Mouse (Mus musculus) heart, embryonic 14.5 days (tissue): ENCODE data around the gene 5730522E02Rik. TPM values are rescaled to one million over a fixed set of nuclear protein-coding genes. Genes with fewer than 3 reads are reported as not detected.

Experiments used
- ATAC-seq: fragments of 200-750 bp; cut with Nextera tagmentation; 2 replicates; pipeline ENCODE4 v1.8.0; 2017; ENCODE audit warnings: low read depth, moderate TSS enrichment; ENCODE audit not compliant: insufficient number of reproducible peaks, insufficient read depth, low FRiP score
- H3K27ac ChIP-seq, 2 experiments: fragments of 200-500 bp in 1 of 2; fragments of 300-500 bp in 1 of 2; sonication (generic) in 1 of 2; replicated peaks in 1 of 2; 2 replicates each; pipeline ENCODE4 v1.5.1; 2012 to 2014; ENCODE audit warnings: low read depth in 2 of 2, low read length in 2 of 2, control low read depth in 1 of 2, mild to moderate bottlenecking in 1 of 2, mixed read lengths in 1 of 2; ENCODE audit not compliant: control insufficient read depth in 1 of 2, insufficient read depth in 1 of 2
- H3K27me3 ChIP-seq: fragments of 300-500 bp; sonication (generic); 2 replicates; pipeline ENCODE4 v1.6.1; 2014; ENCODE audit warnings: mild to moderate bottlenecking, low read length, control low read depth; ENCODE audit not compliant: control insufficient read depth, insufficient read depth
- H3K36me3 ChIP-seq: fragments of 300-500 bp; sonication (generic); 2 replicates; pipeline ENCODE4 v1.6.1; 2014; ENCODE audit warnings: mild to moderate bottlenecking, control low read depth, low read length, mixed read lengths; ENCODE audit not compliant: control insufficient read depth, insufficient read depth
- H3K4me1 ChIP-seq, 2 experiments: fragments of 200-500 bp in 1 of 2; fragments of 300-500 bp in 1 of 2; sonication (generic) in 1 of 2; 2 replicates each; pipeline ENCODE4 v1.6.1; 2012 to 2014; ENCODE audit warnings: low read length in 2 of 2, control low read depth in 1 of 2, mixed read lengths in 1 of 2; ENCODE audit not compliant: control insufficient read depth in 2 of 2, insufficient read depth in 2 of 2
- H3K4me2 ChIP-seq: fragments of 300-500 bp; sonication (generic); 2 replicates; pipeline ENCODE4 v1.6.1; 2014; ENCODE audit warnings: mild to moderate bottlenecking, low read length
- H3K4me3 ChIP-seq, 2 experiments: fragments of 200-500 bp in 1 of 2; fragments of 300-500 bp in 1 of 2; sonication (generic) in 1 of 2; 2 replicates each; pipeline ENCODE4 v1.5.1; 2012 to 2014; ENCODE audit warnings: low read length in 2 of 2, mild to moderate bottlenecking in 2 of 2, control low read depth in 1 of 2, low read depth in 1 of 2, moderate library complexity in 1 of 2; ENCODE audit not compliant: control insufficient read depth in 1 of 2, insufficient read depth in 1 of 2
- H3K9ac ChIP-seq: fragments of 300-500 bp; sonication (generic); 2 replicates; pipeline ENCODE4 v1.6.1; 2014; ENCODE audit warnings: mild to moderate bottlenecking, low read length
- H3K9me3 ChIP-seq: fragments of 300-500 bp; sonication (generic); 2 replicates; pipeline ENCODE4 v1.6.1; 2016; ENCODE audit warnings: low read length, control low read depth; ENCODE audit not compliant: control insufficient read depth
- WGBS: fragments of 180-500 bp; shearing (Covaris S2); extraction: QIAGEN DNeasy Blood & Tissue Kit; methylation state at CpG from one replicate; pipeline ENCODE4 v1.1.7; 2014; 5-methylcytosine and 5-hydroxymethylcytosine counted together
- polyA plus RNA-seq: library from polyadenylated mRNA; unstranded; fragments of >200 nt; fragmentation: Nextera tagmentation; extraction: Ambion mirVana; gene quantifications from 2 replicates; pipeline ENCODE4 v1.2.1, GENCODE M21; 2014

5730522E02Rik gene
- polyA plus RNA-seq, 1 experiment from 2014 or later = 0.77 TPM

- no peak overlapping the region for H3K9ac ChIP-seq
- H3K4me2 ChIP-seq = no peak overlapping the region
- no peaks in the 10 kb centered on the region for H3K9me3 ChIP-seq
- no peaks in the 10 kb centered on the region for H3K36me3 ChIP-seq
- H3K4me1 ChIP-seq = no peaks in the 10 kb centered on the region
- no peak overlapping the region for H3K4me3 ChIP-seq
- H3K27ac ChIP-seq = no peak overlapping the region
- no peak for ATAC-seq
- no peaks in the 10 kb centered on the region for H3K27me3 ChIP-seq
These were observed 8.8 kb downstream of the 5730522E02Rik start for GRCm38 (mm10) chr11:26201778-26202097.

GRCm38 (mm10) chr11:26200970-26201777, 9.4 kb downstream of the 5730522E02Rik start:
- ATAC-seq = peak; percentile 31; the same call in 1 of the 2 replicates
- 50% methylated on average over 4 of the region's 4 CpGs for WGBS

GRCm38 (mm10) chr11:26195468-26195867, 15.1 kb downstream of the 5730522E02Rik start:
- no peak overlapping the region for H3K9ac ChIP-seq
- H3K4me1 ChIP-seq = no peaks in the 10 kb centered on the region
- H3K36me3 ChIP-seq = no peaks in the 10 kb centered on the region
- ATAC-seq = no peak
- H3K9me3 ChIP-seq = no peaks in the 10 kb centered on the region
- WGBS = 75% methylated on average over 3 of the region's 3 CpGs
- no peaks in the 10 kb centered on the region for H3K27me3 ChIP-seq
- H3K4me3 ChIP-seq = no peak overlapping the region
- H3K4me2 ChIP-seq = no peak overlapping the region
- no peak overlapping the region for H3K27ac ChIP-seq

More at GRCm38 (mm10) chr11:26200970-26201777, 9.4 kb downstream of the 5730522E02Rik start:
- Histone ChIP-seq H3K36me3 (no peaks in the 10 kb centered on the region), H3K9me3 (no peaks in the 10 kb centered on the region), H3K4me2 (no peak overlapping the region), H3K27me3 (no peaks in the 10 kb centered on the region), H3K27ac (no peak overlapping the region), H3K4me1 (no peaks in the 10 kb centered on the region), H3K9ac (no peak overlapping the region), H3K4me3 (no peak overlapping the region)

GRCm38 (mm10) chr11:26187231-26187967, 23.2 kb downstream of the 5730522E02Rik start:
- H3K27ac ChIP-seq = no peak overlapping the region
- no peaks in the 10 kb centered on the region for H3K9me3 ChIP-seq
- ATAC-seq = no peak
- no peak overlapping the region for H3K9ac ChIP-seq
- no peak overlapping the region for H3K4me2 ChIP-seq
- H3K27me3 ChIP-seq = no peaks in the 10 kb centered on the region
- H3K36me3 ChIP-seq = no peaks in the 10 kb centered on the region
- 82% methylated on average over 3 of the region's 3 CpGs for WGBS
- no peak overlapping the region for H3K4me3 ChIP-seq
- no peaks in the 10 kb centered on the region for H3K4me1 ChIP-seq

- no peak overlapping the region for H3K27ac ChIP-seq
- H3K9ac ChIP-seq = no peak overlapping the region
- no peaks in the 10 kb centered on the region for H3K27me3 ChIP-seq
- no peaks in the 10 kb centered on the region for H3K9me3 ChIP-seq
- no peaks in the 10 kb centered on the region for H3K36me3 ChIP-seq
- H3K4me3 ChIP-seq = no peak overlapping the region
- 88% methylated on average over 2 of the region's 2 CpGs for WGBS
- no peak for ATAC-seq
- H3K4me2 ChIP-seq = no peak overlapping the region
- H3K4me1 ChIP-seq = no peaks in the 10 kb centered on the region
These were observed 40.0 kb downstream of the 5730522E02Rik start for GRCm38 (mm10) chr11:26170572-26170971.

GRCm38 (mm10) chr11:26167609-26167971, 43.0 kb downstream of the 5730522E02Rik start:
- Histone ChIP-seq H3K27ac (no peak overlapping the region), H3K27me3 (no peaks in the 10 kb centered on the region), H3K4me1 (no peaks in the 10 kb centered on the region), H3K36me3 (no peaks in the 10 kb centered on the region), H3K4me3 (no peak overlapping the region), H3K4me2 (no peak overlapping the region), H3K9me3 (no peaks in the 10 kb centered on the region), H3K9ac (no peak overlapping the region)
- WGBS = 94% methylated on average over 7 of the region's 7 CpGs
- no peak for ATAC-seq

GRCm38 (mm10) chr11:26166966-26167608, 43.5 kb downstream of the 5730522E02Rik start:
- Histone ChIP-seq H3K9ac (no peak overlapping the region), H3K27ac (no peak overlapping the region), H3K36me3 (no peaks in the 10 kb centered on the region), H3K4me3 (no peak overlapping the region), H3K4me1 (no peaks in the 10 kb centered on the region), H3K4me2 (no peak overlapping the region), H3K9me3 (no peaks in the 10 kb centered on the region), H3K27me3 (no peaks in the 10 kb centered on the region)
- ATAC-seq = no peak
- 69% methylated on average over 4 of the region's 4 CpGs for WGBS
